Mouse (Mus musculus): Measurements from ENCODE around the gene Tecpr2. TPM values are rescaled to one million over a fixed set of nuclear protein-coding genes. Genes with fewer than 3 reads are reported as not detected.

Gene Tecpr2
- polyA plus RNA-seq, 1 experiment from 2014 or later: 3.8 TPM

DNA sequence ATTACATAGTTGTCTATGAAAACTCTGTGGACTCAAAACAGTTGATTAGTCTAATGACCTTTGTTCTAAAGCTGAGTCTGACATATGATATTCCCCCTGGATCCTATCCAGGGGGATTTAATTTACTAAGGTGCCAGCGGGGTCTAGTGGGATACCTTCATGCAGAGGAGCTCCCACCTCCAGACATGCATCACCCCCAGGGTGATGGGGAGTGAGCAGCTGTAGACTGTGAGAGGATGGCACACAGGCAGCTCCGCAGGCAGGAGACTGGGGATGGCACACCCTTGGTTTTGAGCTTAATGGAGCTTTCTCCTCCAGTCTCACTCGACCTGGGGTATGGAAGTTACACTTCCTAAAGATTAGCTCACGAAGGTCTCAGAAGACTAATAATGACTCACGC, 32.5 kb downstream of the Tecpr2 start:
- no peaks in the 10 kb centered on the region for H3K9me3 ChIP-seq

DNA sequence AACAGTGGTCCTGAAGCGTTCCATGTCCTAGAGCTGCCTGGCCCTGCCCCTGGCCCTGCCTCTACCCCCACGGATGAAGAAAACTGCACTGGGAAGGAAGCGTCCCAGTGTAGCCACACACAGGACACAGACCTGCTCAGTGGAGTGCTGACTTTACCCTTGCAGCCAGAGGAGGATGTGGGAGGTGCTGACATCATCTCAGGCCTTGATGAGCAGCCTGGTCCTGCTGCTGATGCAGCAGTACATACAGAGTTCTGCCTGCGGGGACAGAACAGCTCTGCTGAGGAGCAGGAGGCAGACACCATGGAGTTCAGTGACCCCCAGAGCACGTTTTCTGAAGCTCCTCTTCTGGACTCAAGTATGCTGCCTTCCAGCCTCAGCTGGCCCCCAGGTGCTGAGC, 43.8 kb downstream of the Tecpr2 start:
- no peak overlapping the region for H3K27ac ChIP-seq
- ATAC-seq (ENCODE audit: insufficient number of reproducible peaks, low FRiP score, low TSS enrichment, low read depth): no peak
- H3K9ac ChIP-seq: no peak overlapping the region
- no peak overlapping the region for H3K4me2 ChIP-seq
- 66% methylated on average over 5 of the region's 5 CpGs for WGBS
- H3K27me3 ChIP-seq: no peaks in the 10 kb centered on the region
- peaks cover 58% of the 10 kb centered on the region for H3K36me3 ChIP-seq
- H3K4me3 ChIP-seq: no peak overlapping the region
- no peaks in the 10 kb centered on the region for H3K4me1 ChIP-seq
- H3K9me3 ChIP-seq: no peaks in the 10 kb centered on the region

More for the DNA sequence above, 32.5 kb downstream of the Tecpr2 start:
- no peak overlapping the region for H3K27ac ChIP-seq
- H3K27me3 ChIP-seq: no peaks in the 10 kb centered on the region
- H3K9ac ChIP-seq: no peak overlapping the region
- no peak overlapping the region for H3K4me3 ChIP-seq
- ATAC-seq (ENCODE audit: insufficient number of reproducible peaks, low FRiP score, low TSS enrichment, low read depth): no peak
- no peak overlapping the region for H3K4me2 ChIP-seq
- WGBS: 79% methylated on average over 5 of the region's 5 CpGs
- H3K36me3 ChIP-seq: peaks cover 42% of the 10 kb centered on the region
- no peaks in the 10 kb centered on the region for H3K4me1 ChIP-seq

DNA sequence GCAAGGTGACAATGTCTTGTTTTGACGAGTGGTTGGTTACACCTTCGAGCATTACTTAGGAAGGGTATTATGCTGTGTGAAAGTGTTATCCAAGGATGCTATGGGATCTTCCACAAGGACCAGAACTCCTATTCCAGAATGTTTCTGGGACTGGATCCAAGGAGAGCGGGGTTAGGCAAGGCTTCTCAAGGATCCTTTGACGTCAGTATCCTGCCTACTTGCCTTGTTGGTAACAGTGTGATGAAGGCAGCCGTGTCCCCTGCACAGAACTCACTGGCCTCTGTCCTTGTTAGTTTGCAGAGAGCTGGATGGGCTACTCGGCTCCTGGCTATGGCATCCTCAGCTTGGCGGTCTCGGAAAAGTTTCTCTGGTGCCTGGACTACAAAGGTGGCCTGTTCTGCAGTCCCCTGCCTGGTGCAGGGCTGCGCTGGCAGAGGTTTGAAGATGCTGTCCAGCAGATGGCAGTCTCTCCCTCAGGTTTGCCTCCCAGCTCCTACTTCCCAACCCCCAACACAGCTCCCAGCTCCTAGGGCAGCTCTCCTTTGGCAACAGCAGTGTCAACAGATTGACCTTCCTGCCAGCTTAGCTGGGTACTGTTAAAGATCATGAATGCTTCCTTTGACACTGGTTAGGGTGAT, 47.0 kb downstream of the Tecpr2 start:
- H3K9ac ChIP-seq: no peak overlapping the region
- 54% methylated on average over 9 of the region's 9 CpGs for WGBS

GRCm38 (mm10) chr12:110937496-110937895, 48.4 kb downstream of the Tecpr2 start:
- Histone ChIP-seq H3K36me3 (peaks cover 63% of the 10 kb centered on the region), H3K4me1 (no peaks in the 10 kb centered on the region), H3K4me2 (no peak overlapping the region), H3K9me3 (no peaks in the 10 kb centered on the region), H3K9ac (no peak overlapping the region), H3K27ac (no peak overlapping the region), H3K4me3 (no peak overlapping the region), H3K27me3 (no peaks in the 10 kb centered on the region)
- ATAC-seq (ENCODE audit: insufficient number of reproducible peaks, low FRiP score, low TSS enrichment, low read depth): no peak
- 75% methylated on average over 5 of the region's 5 CpGs for WGBS

More for the DNA sequence above, 47.0 kb downstream of the Tecpr2 start:
- no peak overlapping the region for H3K4me2 ChIP-seq
- H3K27me3 ChIP-seq: no peaks in the 10 kb centered on the region
- peak; percentile 86 for ATAC-seq (ENCODE audit: insufficient number of reproducible peaks, low FRiP score, low TSS enrichment, low read depth)
- H3K36me3 ChIP-seq: peaks cover 67% of the 10 kb centered on the region
- H3K4me3 ChIP-seq: no peak overlapping the region
- H3K9me3 ChIP-seq: no peaks in the 10 kb centered on the region
- H3K4me1 ChIP-seq: no peaks in the 10 kb centered on the region
- no peak overlapping the region for H3K27ac ChIP-seq

DNA sequence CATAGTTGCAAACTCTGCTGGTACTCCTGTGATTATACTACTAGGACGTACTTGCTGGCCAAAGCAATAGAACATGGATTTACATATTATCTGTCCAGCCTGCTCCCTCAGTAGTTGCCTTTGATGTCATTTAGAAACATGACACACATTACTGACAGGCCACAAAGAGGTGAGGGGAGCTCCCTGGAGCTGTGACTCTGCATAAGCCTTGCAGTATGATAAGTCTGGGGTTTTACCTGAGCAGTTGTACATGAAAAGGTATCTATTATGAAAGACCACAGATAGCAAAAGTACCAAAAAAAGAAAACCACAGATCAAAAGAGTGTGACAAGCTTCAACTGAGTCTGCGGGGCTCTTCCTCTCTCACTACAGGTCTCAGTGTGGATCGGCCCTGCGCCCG, 50.3 kb downstream of the Tecpr2 start:
- H3K9ac ChIP-seq: no peak overlapping the region
- H3K4me2 ChIP-seq: no peak overlapping the region
- H3K4me1 ChIP-seq: no peaks in the 10 kb centered on the region
- H3K36me3 ChIP-seq: peaks cover 57% of the 10 kb centered on the region
- no peak for ATAC-seq (ENCODE audit: insufficient number of reproducible peaks, low FRiP score, low TSS enrichment, low read depth)
- H3K4me3 ChIP-seq: no peak overlapping the region
- WGBS: 97% methylated on average over 5 of the region's 5 CpGs
- no peaks in the 10 kb centered on the region for H3K9me3 ChIP-seq
- no peak overlapping the region for H3K27ac ChIP-seq
- H3K27me3 ChIP-seq: no peaks in the 10 kb centered on the region

- H3K4me1 ChIP-seq: no peaks in the 10 kb centered on the region
- H3K36me3 ChIP-seq: peaks cover 58% of the 10 kb centered on the region
- H3K4me2 ChIP-seq: no peak overlapping the region
- ATAC-seq (ENCODE audit: insufficient number of reproducible peaks, low FRiP score, low TSS enrichment, low read depth): no peak
- H3K27me3 ChIP-seq: no peaks in the 10 kb centered on the region
- 89% methylated on average over 3 of the region's 3 CpGs for WGBS
- H3K9me3 ChIP-seq: no peaks in the 10 kb centered on the region
- no peak overlapping the region for H3K4me3 ChIP-seq
- no peak overlapping the region for H3K27ac ChIP-seq
- no peak overlapping the region for H3K9ac ChIP-seq
These were observed 51.8 kb downstream of the Tecpr2 start for GRCm38 (mm10) chr12:110940869-110941268.

GRCm38 (mm10) chr12:110946216-110946615, 57.2 kb downstream of the Tecpr2 start:
- H3K9ac ChIP-seq: no peak overlapping the region
- H3K4me2 ChIP-seq: no peak overlapping the region
- no peaks in the 10 kb centered on the region for H3K4me1 ChIP-seq
- H3K36me3 ChIP-seq: peaks cover 59% of the 10 kb centered on the region
- H3K4me3 ChIP-seq: no peak overlapping the region
- 88% methylated on average over 7 of the region's 7 CpGs for WGBS
- no peak for ATAC-seq (ENCODE audit: insufficient number of reproducible peaks, low FRiP score, low TSS enrichment, low read depth)
- H3K27ac ChIP-seq: no peak overlapping the region
- no peaks in the 10 kb centered on the region for H3K9me3 ChIP-seq
- no peaks in the 10 kb centered on the region for H3K27me3 ChIP-seq

- Histone ChIP-seq H3K27ac (no peak overlapping the region), H3K4me1 (no peaks in the 10 kb centered on the region), H3K4me2 (no peak overlapping the region), H3K36me3 (peaks cover 46% of the 10 kb centered on the region), H3K9me3 (no peaks in the 10 kb centered on the region), H3K27me3 (no peaks in the 10 kb centered on the region), H3K9ac (no peak overlapping the region), H3K4me3 (no peak overlapping the region)
- 90% methylated on average over 6 of the region's 6 CpGs for WGBS
- ATAC-seq (ENCODE audit: insufficient number of reproducible peaks, low FRiP score, low TSS enrichment, low read depth): no peak
These were observed 59.2 kb downstream of the Tecpr2 start for GRCm38 (mm10) chr12:110948082-110948909.

DNA sequence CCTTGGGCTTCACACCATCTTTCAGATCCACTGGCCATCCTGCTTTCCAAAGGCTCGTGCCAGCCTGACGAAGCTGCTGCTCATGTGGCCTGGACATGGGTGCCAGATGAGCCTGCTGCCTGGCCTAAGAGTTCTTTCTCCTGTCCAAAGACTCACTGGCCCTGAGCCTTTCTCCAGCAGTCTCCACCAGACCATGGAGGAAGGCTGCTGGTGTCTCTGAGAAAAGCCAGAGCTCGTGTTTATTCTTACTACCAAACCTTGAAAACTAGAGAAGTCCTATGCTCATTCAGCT, 59.8 kb downstream of the Tecpr2 start:
- peaks cover 47% of the 10 kb centered on the region for H3K36me3 ChIP-seq
- no peaks in the 10 kb centered on the region for H3K9me3 ChIP-seq
- H3K27ac ChIP-seq: no peak overlapping the region
- no peak for ATAC-seq (ENCODE audit: insufficient number of reproducible peaks, low FRiP score, low TSS enrichment, low read depth)
- no peak overlapping the region for H3K4me2 ChIP-seq
- H3K27me3 ChIP-seq: no peaks in the 10 kb centered on the region
- H3K4me1 ChIP-seq: no peaks in the 10 kb centered on the region
- no peak overlapping the region for H3K4me3 ChIP-seq
- no peak overlapping the region for H3K9ac ChIP-seq
- WGBS: 88% methylated on average over 3 of the region's 3 CpGs

DNA sequence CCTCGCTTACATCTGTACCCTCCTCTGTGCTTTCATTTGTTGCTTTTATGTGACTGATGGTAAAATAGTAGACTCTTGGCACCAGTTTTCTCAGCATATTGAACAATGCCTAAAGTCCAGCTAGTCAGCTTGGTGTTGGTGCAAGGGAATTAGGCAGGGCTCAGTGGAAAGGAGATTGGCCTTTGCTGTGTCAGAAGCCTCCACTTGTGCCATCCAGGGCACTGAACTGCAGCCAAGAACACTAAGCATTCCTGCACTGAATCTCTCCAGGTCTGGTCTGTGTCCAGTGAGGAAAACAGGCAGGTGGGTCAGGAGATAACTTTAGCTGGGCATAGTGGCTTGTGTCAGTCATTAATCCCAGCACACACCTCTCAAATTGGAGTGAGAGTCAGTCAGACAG, 60.3 kb downstream of the Tecpr2 start:
- Histone ChIP-seq H3K36me3 (peaks cover 46% of the 10 kb centered on the region), H3K9me3 (no peaks in the 10 kb centered on the region), H3K4me2 (no peak overlapping the region)

GRCm38 (mm10) chr12:110950151-110950550, 61.1 kb downstream of the Tecpr2 start:
- 80% methylated on average over 4 of the region's 4 CpGs for WGBS
- H3K27me3 ChIP-seq: no peaks in the 10 kb centered on the region
- peaks cover 47% of the 10 kb centered on the region for H3K36me3 ChIP-seq
- ATAC-seq (ENCODE audit: insufficient number of reproducible peaks, low FRiP score, low TSS enrichment, low read depth): no peak
- H3K27ac ChIP-seq: no peak overlapping the region
- H3K4me2 ChIP-seq: no peak overlapping the region
- H3K9ac ChIP-seq: no peak overlapping the region
- H3K4me3 ChIP-seq: no peak overlapping the region
- no peaks in the 10 kb centered on the region for H3K9me3 ChIP-seq
- H3K4me1 ChIP-seq: no peaks in the 10 kb centered on the region

More for the DNA sequence above, 60.3 kb downstream of the Tecpr2 start:
- ATAC-seq (ENCODE audit: insufficient number of reproducible peaks, low FRiP score, low TSS enrichment, low read depth): no peak
- no peaks in the 10 kb centered on the region for H3K4me1 ChIP-seq
- 82% methylated on average over 1 of the region's 1 CpGs for WGBS
- no peak overlapping the region for H3K27ac ChIP-seq
- H3K9ac ChIP-seq: no peak overlapping the region
- no peaks in the 10 kb centered on the region for H3K27me3 ChIP-seq
- H3K4me3 ChIP-seq: no peak overlapping the region

DNA sequence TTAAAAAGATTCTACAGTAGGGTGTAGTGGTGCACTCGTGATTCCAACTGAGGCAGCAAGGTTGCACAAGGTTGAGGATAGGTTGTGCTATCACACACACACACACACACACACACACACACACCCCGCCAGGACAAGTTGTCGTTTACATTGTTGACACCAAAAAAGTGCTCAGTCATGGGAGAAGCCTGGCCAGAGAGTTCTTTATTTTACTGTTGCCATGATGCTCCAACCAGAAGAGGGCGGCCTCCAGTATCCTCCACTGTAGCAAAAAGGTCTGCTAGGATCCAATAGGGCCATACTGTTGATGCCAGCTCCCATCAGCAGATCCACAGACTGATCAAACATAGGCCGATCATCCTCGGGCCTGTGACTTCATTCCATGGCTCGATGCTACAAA, 62.2 kb downstream of the Tecpr2 start:
- H3K9ac ChIP-seq: no peak overlapping the region
- no peaks in the 10 kb centered on the region for H3K9me3 ChIP-seq
- H3K27me3 ChIP-seq: no peaks in the 10 kb centered on the region
- no peak overlapping the region for H3K27ac ChIP-seq
- no peak overlapping the region for H3K4me2 ChIP-seq
- H3K4me1 ChIP-seq: no peaks in the 10 kb centered on the region
- 82% methylated on average over 7 of the region's 7 CpGs for WGBS
- peaks cover 46% of the 10 kb centered on the region for H3K36me3 ChIP-seq
- H3K4me3 ChIP-seq: no peak overlapping the region
- no peak for ATAC-seq (ENCODE audit: insufficient number of reproducible peaks, low FRiP score, low TSS enrichment, low read depth)

Data from limb, embryonic 15.5 days (tissue).